Mouse (Mus musculus): Measurements from ENCODE around the gene Tor4a.

The Tor4a gene

DNA sequence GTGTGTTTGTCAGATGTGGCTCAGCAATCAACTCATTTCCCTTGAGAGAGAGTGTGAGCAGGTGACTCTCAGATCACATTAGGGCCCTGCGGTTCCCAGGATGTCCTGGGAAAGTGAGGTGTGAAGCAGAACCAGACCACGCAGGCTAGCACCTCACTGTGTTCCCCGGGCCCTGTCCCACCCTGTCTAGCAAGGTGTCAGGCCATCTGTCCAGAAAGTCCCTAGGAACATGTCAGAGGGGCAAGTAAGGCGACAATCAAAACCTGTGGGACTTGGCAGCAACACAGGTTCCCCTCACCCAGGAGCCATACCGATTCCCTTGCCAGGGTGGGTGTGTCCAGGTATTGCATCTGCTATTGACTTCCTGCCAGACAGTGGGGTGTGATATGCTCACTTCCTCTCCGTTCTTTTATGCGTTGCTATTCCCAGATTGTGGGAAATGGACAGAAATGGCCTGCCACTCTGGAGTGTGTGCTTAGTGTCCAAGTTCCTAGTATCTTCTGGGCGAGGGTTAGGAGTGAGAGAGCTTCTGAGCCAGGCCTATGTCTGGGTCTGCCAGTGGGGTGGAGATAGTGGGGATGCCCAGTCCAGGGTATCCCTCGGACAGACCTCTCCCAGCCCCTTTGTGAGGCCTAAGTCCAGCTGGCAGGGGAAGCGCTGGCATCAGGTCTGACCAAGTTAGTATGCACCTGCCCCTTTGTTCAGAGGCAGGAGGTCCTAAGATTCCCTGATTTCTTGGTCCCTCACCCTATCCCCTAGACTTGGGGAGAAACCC is 26.2 kb downstream of the Tor4a start:
- DNase-seq (ENCODE audit: low spot score) = no peak

DNA sequence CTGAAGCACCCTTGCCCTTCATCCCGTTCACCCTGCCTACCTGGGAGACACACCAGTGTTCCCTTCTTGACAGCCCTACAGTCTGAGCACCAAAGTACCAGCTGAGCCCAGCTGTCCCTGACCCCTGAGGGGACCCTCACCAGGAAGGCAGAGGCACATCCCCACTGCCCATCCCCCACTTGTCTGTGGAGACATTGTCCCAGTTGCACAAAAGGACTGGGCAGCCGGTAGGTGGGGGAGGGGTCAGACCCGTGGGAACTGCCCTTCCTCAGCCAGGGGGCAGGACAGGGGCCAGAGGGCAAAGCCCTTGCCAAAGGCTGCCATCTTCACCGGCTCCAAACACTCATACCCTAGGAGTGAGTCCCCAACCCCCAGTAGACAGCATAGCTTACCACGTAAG is 26.9 kb downstream of the Tor4a start:
- no peak for DNase-seq (ENCODE audit: low spot score)

DNA sequence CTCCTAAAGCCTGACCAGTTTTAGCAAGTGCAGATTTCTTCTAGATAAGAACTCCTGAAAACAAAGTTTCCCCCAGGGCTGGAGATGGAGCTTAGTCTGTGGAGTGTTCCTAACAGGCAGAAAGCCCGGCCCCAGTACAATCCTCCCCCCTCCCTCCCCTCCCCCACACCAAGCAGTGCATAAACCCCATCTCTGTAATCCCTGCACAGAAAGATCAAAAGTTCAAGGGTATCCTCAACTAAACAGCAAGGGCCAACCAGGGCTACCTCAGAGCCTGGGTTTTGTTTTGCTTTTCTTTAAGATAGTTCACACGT is 28.1 kb downstream of the Tor4a start:
- DNase-seq (ENCODE audit: low spot score) = no peak

DNA sequence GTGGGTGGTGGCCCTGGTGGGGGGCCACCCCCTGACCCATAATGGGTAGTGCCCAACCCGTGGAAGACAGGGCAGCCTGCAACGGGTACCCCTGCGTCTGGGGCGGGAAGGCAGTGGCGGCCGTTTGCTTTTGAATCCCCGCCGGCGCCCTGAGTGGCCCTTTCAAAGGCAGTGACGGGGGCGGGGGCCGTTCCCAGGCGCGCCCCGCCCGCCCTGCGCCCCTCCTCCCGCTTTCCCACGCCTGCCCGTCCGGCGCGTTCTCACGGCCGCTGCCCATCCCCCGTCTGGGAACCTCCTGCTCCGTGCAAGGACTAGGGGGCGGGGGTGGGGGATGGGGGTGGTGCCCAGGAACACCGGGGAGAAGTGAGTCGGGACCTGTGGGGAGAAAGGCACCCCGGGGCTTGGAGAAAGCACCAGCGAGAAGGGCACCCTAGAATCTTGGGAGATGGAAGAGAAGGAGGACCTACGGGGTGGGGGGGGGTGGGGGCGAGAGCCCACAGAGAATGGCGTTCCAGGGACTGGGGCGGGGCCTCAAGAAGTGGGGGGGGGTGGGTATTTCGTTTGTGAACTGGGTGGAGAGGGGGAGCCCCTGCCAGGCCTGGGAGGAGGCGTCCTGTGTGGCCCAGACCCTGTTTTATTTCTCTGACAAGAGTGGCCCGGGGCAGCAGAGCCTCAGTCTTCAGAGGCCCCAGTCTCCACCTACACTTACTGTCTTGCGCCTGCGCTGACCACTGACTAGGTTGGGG is 28.6 kb downstream of the Tor4a start:
- DNase-seq (ENCODE audit: low spot score) = peak; percentile 71

DNA sequence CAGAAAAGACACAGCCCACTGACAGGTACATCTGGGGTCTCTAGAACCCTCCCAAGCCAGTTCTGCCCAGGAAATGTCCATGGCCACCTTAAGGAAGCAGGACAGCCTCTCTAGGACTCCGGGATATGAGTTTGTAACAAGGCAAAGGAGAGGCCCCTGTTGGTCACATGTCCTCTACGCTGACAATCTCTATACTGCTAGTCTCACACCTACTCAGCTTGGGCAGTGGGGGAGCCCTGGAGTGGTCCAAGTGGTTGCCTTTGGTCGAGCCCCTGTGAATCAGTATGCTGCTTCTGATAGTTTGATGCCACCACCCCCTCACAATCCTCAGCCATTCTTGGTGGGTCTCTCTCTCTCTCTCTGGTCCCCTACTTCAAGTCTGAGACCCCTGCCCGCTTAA is 29.2 kb downstream of the Tor4a start:
- DNase-seq (ENCODE audit: low spot score) = no peak

DNA sequence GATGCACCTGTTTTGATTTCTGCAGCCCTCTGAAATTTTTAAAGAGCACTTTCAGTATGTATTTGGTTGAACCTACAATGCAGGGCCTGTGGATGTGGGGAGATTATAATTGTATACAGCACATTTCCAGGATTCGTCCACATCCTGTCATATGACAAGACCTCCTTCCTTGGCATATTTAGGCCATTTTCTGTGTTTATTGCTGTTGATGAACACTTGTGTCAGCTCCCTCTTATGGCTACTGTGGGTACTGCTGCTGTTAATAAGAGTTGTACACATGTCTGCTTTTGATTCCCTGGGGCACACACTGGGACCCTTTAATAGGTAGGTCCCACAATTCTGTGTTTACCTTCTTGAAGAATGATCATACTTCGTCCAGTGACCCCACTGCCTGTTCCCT is 39.0 kb downstream of the Tor4a start:
- DNase-seq (ENCODE audit: low spot score) = no peak

DNA sequence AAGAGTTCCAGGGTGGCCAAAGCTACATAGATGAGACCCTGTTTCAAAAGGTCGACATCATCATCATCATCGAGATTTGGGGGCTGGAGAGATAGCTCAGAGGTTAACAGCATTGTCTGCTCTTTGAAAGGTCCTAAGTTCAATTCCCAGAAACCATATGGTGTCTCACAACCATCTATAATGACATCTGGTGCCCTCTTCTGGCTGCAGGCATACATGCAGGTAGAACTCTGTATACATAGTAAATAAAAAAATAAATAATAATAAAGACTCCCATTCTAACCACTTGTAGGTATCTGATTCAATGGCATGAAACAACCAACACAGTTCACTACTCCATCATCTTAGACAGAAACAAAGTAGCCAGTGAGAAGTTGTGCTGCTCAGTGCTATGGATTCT is 39.7 kb downstream of the Tor4a start:
- DNase-seq (ENCODE audit: low spot score) = no peak

DNA sequence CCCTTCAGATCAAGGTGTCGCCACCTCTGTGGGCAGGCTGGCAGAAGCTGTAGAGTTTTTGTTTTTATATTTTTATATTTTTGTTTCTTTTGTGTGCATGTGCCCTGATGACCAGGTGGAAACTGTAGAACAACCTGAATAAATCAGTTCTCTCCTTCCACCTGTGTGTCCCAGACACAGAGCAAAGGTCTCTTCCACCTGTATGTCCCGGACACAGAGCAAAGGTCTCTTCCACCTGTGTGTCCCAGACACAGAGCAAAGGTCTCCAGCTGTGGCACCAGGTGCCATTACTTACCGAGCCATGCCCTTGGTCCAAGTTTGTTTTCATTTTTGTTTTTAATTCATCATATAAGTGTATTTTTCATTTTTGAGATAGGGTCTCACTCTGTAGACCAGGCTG is 40.5 kb downstream of the Tor4a start:
- DNase-seq (ENCODE audit: low spot score) = no peak

DNA sequence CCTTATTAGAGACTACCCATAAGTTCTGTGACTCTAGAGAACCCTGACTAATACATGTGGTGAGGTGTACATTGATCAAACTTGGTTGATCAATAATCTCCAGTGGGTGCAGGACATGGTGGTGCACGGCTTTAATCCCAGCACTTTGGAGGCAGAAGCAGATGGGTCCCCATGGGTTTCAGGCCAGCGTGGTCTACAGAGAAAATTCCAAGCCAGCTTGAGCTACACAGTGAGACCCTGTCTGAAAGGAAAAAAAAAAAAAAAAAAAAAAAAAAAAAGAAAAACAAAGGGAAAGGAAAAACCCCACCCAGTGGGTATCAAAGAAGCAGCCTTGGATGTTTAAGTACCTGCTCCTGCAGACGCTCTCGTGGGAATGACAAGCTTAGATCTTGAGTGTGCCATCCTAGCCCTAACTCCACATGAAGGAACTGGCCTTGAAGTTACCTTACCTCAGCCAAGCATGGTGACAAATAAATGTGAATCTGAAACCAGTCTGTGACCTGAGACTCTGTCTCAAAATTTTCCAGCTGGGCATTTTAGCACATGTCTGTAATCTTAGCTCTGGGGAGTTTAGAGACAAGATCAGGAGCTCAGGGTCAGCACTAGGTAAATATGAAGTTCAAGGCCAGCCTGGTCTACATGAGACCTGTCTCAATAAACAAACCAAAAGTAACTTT is 45.3 kb downstream of the Tor4a start:
- no peak for DNase-seq (ENCODE audit: low spot score)

DNA sequence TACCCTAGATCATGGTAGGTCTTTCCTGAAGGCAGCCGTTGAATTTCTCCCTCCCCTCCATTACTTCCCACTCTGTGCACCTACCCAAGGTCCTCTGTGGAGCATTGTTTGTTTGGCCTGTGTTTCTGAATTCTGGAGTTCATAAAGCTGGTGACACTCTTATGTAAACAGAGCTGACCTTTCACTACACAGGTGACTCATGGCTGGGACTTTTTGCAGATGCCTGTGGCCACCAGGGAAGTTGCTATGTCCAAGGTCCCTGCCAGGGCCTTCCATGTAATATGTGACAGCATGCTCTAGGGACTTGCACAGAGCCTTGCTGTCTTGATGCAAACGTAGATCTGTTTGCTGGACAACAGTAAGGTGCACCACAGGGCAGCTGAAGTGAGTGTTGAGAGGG is 47.0 kb downstream of the Tor4a start:
- DNase-seq (ENCODE audit: low spot score) = no peak

DNA sequence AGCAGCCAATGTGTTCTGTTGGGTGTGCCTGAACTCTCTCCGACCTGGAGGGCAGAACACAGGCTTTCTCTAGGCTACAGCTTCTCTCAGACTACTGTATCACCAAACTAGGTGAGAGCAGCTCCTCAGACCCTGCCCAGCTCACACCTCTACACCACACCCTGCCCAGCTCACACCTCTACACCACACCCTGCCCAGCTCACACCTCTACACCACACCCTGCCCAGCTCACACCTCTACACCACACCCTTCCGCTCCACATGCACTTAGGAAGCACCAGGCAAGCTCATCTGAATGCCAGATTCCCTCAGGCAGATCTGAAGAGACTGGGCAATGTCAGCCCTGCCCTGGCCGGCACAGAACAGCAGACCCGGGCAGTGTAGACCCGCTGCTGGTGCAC is 48.8 kb downstream of the Tor4a start:
- no peak for DNase-seq (ENCODE audit: low spot score)

DNA sequence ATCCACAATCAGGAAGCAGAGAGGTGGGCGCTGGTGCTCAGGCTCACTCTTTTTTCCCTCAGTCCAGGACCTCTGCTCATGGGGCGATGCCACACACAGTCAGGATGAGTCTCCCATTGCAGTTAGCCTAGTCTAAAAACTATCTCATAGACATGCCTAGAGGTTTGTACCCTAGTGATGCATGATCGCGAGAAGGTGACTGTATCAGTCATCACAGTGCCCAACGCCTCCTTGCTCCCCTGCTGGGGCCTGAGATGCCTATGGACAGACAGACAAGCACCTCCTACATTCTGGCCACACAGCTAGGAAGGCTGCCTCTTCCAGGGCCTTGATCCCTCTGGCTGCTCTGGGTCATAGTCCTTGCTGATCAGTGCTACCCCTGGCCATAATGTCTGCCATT is 49.3 kb downstream of the Tor4a start:
- DNase-seq (ENCODE audit: low spot score) = no peak

DNA sequence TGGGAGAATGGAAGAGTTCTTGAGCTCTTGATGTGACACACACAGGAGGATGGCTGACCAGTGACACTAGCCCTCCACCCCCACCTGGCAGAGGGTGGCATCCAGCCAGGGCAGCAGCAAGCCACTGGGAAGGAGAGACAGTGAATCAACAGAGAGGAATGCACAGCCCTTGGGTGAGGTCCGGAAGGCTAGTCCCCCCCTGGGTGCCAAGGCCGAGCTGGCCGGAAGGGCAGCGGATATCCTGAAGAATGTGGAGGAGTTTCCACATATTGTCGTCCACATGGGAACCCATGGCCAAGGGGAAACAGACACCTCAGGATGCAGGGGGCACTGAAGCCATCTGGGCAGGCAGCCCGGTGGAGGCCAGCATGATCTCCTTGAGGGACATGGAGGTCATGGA is 51.3 kb downstream of the Tor4a start:
- DNase-seq (ENCODE audit: low spot score) = no peak
